Mouse (Mus musculus): ENCODE data around the gene Wwox. TPM values are rescaled to one million over a fixed set of nuclear protein-coding genes. Genes with fewer than 3 reads are reported as not detected.

Gene Wwox
- polyA plus RNA-seq, 1 experiment from 2014 or later: 13.3 TPM

DNA sequence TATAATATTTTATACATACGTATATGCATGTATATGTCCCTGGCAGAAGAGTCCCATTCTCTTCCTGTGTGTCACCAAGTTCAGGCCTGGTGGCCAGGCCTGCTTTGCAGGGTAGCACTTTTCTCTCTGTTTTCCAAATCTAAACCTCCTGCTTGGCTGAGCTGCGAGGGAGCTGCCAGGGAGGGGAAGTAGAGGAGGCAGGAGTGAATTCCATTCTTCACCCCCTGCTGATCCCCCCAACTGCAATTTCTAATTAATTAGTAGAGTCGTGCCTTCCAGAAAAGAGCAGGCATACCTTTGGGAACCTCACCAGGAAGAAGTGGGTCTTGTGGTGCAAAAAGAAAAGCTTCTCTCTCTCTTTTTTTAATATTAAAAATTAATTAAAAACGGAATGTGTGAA is 599.0 kb downstream of the Wwox start:
- Histone ChIP-seq H3K27ac (ENCODE audit: low read length) (no peak overlapping the region), H3K4me2 (ENCODE audit: low read length) (no peak overlapping the region), H3K36me3 (ENCODE audit: control insufficient read depth, insufficient read depth, low read length) (no peaks in the 10 kb centered on the region), H3K9me3 (replicated peaks; ENCODE audit: control insufficient read depth, low read length, poor library complexity, severe bottlenecking) (no peaks in the 10 kb centered on the region), H3K9ac (ENCODE audit: low read depth, low read length) (no peak overlapping the region), H3K4me3 (ENCODE audit: low read depth, low read length) (no peak overlapping the region), H3K4me1 (ENCODE audit: control insufficient read depth, insufficient read depth, low read length) (no peaks in the 10 kb centered on the region), H3K27me3 (ENCODE audit: control insufficient read depth, insufficient read depth, low read depth, low read length) (no peaks in the 10 kb centered on the region)
- WGBS: 20% methylated on average over 4 of the region's 4 CpGs
- ATAC-seq: no peak

DNA sequence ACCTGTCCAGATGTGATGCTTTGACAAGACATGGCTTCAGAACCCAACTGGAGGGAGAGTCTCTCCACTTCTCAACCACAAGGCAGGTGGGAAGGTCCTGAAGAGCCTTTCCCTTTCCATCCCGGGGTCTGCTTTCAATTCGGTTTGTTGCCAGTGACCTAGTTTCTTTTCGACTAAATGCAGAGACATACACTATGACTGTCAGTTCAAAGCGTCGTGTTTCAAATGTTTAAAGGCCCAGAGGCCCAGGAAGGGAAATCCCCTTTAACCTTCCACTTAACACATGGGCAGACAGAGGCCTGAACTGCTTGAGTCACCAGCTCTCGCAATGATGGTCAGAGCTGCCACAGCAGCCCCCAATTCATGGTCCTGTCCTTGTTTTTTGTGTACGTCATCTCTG is 606.3 kb downstream of the Wwox start:
- no peaks in the 10 kb centered on the region for H3K27me3 ChIP-seq (ENCODE audit: control insufficient read depth, insufficient read depth, low read depth, low read length)
- H3K36me3 ChIP-seq (ENCODE audit: control insufficient read depth, insufficient read depth, low read length): no peaks in the 10 kb centered on the region
- H3K27ac ChIP-seq (ENCODE audit: low read length): no peak overlapping the region
- 67% methylated on average over 7 of the region's 7 CpGs for WGBS
- H3K4me2 ChIP-seq (ENCODE audit: low read length): no peak overlapping the region
- ATAC-seq: no peak
- no peaks in the 10 kb centered on the region for H3K9me3 ChIP-seq (replicated peaks; ENCODE audit: control insufficient read depth, low read length, poor library complexity, severe bottlenecking)
- no peak overlapping the region for H3K4me3 ChIP-seq (ENCODE audit: low read depth, low read length)
- H3K4me1 ChIP-seq (ENCODE audit: control insufficient read depth, insufficient read depth, low read length): no peaks in the 10 kb centered on the region; the same call in 1 of the 2 replicates
- H3K9ac ChIP-seq (ENCODE audit: low read depth, low read length): no peak overlapping the region

DNA sequence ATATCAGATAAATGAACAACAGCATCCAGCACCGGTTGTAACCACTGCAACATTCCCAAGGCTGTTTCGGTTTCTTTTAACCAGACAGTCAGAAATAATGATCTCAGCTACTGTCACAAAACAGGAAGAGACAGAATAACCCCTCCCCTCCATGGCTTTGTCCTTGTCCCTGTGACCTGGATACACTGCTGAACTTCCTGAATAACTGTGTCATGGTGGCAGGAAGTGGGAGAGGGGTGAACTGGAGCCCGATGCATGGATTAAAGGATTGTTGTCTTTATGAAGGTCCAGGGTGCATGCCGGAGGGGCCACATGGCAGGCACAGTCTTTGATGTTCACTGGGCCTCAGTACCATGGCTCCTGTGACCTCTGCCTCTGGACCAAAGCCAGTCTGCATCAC is 607.0 kb downstream of the Wwox start:
- Histone ChIP-seq H3K4me1 (ENCODE audit: control insufficient read depth, insufficient read depth, low read length) (no peaks in the 10 kb centered on the region; the same call in 1 of the 2 replicates), H3K4me3 (ENCODE audit: low read depth, low read length) (no peak overlapping the region), H3K9ac (ENCODE audit: low read depth, low read length) (no peak overlapping the region), H3K4me2 (ENCODE audit: low read length) (no peak overlapping the region), H3K27me3 (ENCODE audit: control insufficient read depth, insufficient read depth, low read depth, low read length) (no peaks in the 10 kb centered on the region), H3K27ac (ENCODE audit: low read length) (no peak overlapping the region), H3K36me3 (ENCODE audit: control insufficient read depth, insufficient read depth, low read length) (no peaks in the 10 kb centered on the region), H3K9me3 (replicated peaks; ENCODE audit: control insufficient read depth, low read length, poor library complexity, severe bottlenecking) (no peaks in the 10 kb centered on the region)
- WGBS: 58% methylated on average over 4 of the region's 4 CpGs
- ATAC-seq: no peak

DNA sequence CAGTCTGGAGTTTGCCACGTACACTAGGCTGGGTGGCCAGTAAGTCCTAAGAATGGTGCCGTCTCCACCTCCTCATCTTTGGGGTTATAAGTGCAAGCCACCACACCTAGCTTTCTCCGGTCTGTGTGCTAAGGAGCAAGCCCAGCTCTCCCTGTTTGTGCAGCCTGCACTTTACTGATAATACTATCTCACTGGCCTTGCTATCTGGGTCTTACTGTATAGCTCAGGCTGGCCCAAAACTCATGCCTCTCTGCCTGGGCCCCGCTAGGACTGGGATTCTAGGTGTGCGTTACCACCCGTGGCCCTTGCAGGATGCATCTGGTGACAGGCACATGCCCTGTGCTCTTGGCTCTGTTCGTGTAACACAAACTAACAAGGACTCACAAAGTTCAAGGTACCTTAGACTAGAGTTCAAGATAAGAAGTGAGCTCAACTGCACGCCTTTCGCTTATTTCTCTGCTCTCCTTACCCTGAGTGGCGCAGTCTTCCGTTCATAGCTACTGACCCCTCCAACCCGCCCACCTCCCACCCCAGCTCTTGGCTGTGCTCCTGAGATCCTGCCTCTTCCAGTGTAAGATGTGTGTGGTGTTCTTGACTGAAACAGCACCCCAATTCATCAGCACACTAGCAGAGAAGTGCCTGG is 618.9 kb downstream of the Wwox start:
- no peaks in the 10 kb centered on the region for H3K4me1 ChIP-seq (ENCODE audit: control insufficient read depth, insufficient read depth, low read length)
- no peak overlapping the region for H3K4me3 ChIP-seq (ENCODE audit: low read depth, low read length)
- no peak for ATAC-seq
- no peaks in the 10 kb centered on the region for H3K27me3 ChIP-seq (ENCODE audit: control insufficient read depth, insufficient read depth, low read depth, low read length)
- whole genome bisulfite sequencing: 89% methylated on average over 12 of the region's 12 CpGs
- no peaks in the 10 kb centered on the region for H3K9me3 ChIP-seq (replicated peaks; ENCODE audit: control insufficient read depth, low read length, poor library complexity, severe bottlenecking)
- no peaks in the 10 kb centered on the region for H3K36me3 ChIP-seq (ENCODE audit: control insufficient read depth, insufficient read depth, low read length)
- no peak overlapping the region for H3K27ac ChIP-seq (ENCODE audit: low read length)
- H3K9ac ChIP-seq (ENCODE audit: low read depth, low read length): no peak overlapping the region
- no peak overlapping the region for H3K4me2 ChIP-seq (ENCODE audit: low read length)

DNA sequence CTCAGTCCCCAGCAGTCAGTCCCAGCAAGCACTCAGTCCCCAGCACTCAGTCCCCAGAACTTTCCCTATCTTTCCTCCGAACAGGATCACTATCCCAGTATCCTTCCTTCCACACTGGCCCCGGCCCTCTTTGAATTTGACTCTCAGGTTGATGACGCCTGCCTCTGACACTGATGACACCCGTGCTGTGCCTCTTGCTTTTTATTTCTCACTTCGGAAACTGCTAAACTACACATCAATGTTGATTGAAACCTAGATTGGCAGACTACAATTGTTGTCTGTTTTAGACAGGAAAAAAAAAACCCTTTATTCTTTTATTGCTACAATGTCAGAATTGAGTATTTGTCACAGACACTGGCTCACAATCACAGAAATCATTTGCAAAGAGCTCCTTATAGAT is 624.2 kb downstream of the Wwox start:
- Histone ChIP-seq H3K27me3 (ENCODE audit: control insufficient read depth, insufficient read depth, low read depth, low read length) (no peaks in the 10 kb centered on the region; the same call in 1 of the 2 replicates), H3K36me3 (ENCODE audit: control insufficient read depth, insufficient read depth, low read length) (no peaks in the 10 kb centered on the region), H3K4me3 (ENCODE audit: low read depth, low read length) (no peak overlapping the region), H3K9ac (ENCODE audit: low read depth, low read length) (no peak overlapping the region), H3K4me2 (ENCODE audit: low read length) (no peak overlapping the region), H3K27ac (ENCODE audit: low read length) (no peak overlapping the region), H3K4me1 (ENCODE audit: control insufficient read depth, insufficient read depth, low read length) (no peaks in the 10 kb centered on the region), H3K9me3 (replicated peaks; ENCODE audit: control insufficient read depth, low read length, poor library complexity, severe bottlenecking) (no peaks in the 10 kb centered on the region)
- WGBS: 89% methylated on average over 5 of the region's 5 CpGs
- ATAC-seq: no peak

DNA sequence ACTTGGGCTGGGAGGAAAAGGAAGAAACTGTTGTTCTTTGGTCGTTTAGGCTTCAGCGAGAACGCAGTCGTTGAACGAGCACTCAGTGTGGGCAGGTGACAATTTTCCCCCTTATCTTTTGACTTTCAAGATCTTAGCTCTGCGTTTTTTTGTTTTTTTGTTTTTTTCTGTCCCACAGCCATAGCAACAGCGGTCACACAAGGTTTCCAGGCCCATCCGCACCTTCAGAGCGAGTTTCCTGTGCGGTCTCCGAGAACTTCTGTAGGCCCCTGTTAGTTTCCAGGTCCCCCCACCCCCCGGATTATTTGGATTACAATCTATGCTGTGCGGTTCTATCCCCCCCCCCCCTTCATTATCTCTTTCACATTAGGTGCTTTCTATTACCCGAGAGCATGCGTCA is 625.2 kb downstream of the Wwox start:
- H3K9me3 ChIP-seq (replicated peaks; ENCODE audit: control insufficient read depth, low read length, poor library complexity, severe bottlenecking): no peaks in the 10 kb centered on the region
- no peak overlapping the region for H3K27ac ChIP-seq (ENCODE audit: low read length)
- no peaks in the 10 kb centered on the region; the same call in 1 of the 2 replicates for H3K27me3 ChIP-seq (ENCODE audit: control insufficient read depth, insufficient read depth, low read depth, low read length)
- 87% methylated on average over 15 of the region's 15 CpGs for WGBS
- ATAC-seq: no peak
- H3K4me2 ChIP-seq (ENCODE audit: low read length): no peak overlapping the region
- H3K4me1 ChIP-seq (ENCODE audit: control insufficient read depth, insufficient read depth, low read length): no peaks in the 10 kb centered on the region
- H3K4me3 ChIP-seq (ENCODE audit: low read depth, low read length): no peak overlapping the region
- no peaks in the 10 kb centered on the region for H3K36me3 ChIP-seq (ENCODE audit: control insufficient read depth, insufficient read depth, low read length)
- H3K9ac ChIP-seq (ENCODE audit: low read depth, low read length): no peak overlapping the region

DNA sequence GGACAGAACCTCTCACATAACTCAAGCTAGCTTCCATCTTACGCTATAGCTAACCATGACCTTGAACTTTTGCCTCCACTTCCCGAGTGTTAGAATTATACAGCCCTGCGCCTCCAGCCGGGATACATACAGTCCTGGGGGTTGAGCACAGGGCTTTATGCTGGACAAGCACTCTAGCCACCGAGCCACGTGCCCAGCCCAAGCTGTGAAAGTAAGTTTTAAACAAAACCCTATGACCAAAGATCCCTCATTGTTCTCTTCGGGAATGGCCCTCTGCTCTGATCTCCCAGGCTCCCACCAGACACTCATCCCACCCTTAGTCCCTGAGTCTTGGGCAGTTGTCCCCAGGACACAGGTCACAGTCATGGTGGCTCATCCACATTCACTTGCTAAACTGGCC is 625.9 kb downstream of the Wwox start:
- 42% methylated on average over 7 of the region's 7 CpGs for WGBS
- Histone ChIP-seq H3K27me3 (ENCODE audit: control insufficient read depth, insufficient read depth, low read depth, low read length) (no peaks in the 10 kb centered on the region; the same call in 1 of the 2 replicates), H3K9me3 (replicated peaks; ENCODE audit: control insufficient read depth, low read length, poor library complexity, severe bottlenecking) (no peaks in the 10 kb centered on the region), H3K36me3 (ENCODE audit: control insufficient read depth, insufficient read depth, low read length) (no peaks in the 10 kb centered on the region), H3K9ac (ENCODE audit: low read depth, low read length) (no peak overlapping the region), H3K4me2 (ENCODE audit: low read length) (no peak overlapping the region), H3K4me1 (ENCODE audit: control insufficient read depth, insufficient read depth, low read length) (no peaks in the 10 kb centered on the region), H3K4me3 (ENCODE audit: low read depth, low read length) (no peak overlapping the region), H3K27ac (ENCODE audit: low read length) (no peak overlapping the region)
- ATAC-seq: no peak

DNA sequence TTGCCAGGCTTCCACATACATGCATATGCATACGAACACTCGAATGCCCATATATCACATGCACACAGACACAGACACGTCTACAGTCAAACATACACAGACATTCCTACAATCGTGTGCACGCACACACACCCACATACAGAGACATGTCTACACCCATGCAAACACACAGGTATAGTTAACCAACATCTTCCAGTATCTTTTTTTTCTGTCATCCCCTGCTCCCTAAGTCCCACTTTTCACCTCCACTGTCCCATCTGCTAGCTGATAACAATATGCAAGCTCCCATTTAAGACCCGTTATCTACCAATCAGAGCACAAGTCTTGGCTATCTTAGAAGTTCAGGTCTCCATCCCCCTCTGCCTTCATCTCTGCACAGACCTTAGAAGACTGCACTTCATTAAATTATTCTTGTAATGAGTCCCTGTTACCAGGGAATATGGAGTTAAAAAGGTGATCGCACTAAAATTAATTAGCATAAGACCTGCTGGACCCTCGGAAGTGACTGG is 627.1 kb downstream of the Wwox start:
- Histone ChIP-seq H3K4me2 (ENCODE audit: low read length) (no peak overlapping the region), H3K36me3 (ENCODE audit: control insufficient read depth, insufficient read depth, low read length) (no peaks in the 10 kb centered on the region), H3K9me3 (replicated peaks; ENCODE audit: control insufficient read depth, low read length, poor library complexity, severe bottlenecking) (no peaks in the 10 kb centered on the region), H3K4me1 (ENCODE audit: control insufficient read depth, insufficient read depth, low read length) (no peaks in the 10 kb centered on the region), H3K27me3 (ENCODE audit: control insufficient read depth, insufficient read depth, low read depth, low read length) (no peaks in the 10 kb centered on the region; the same call in 1 of the 2 replicates), H3K27ac (ENCODE audit: low read length) (no peak overlapping the region), H3K9ac (ENCODE audit: low read depth, low read length) (no peak overlapping the region), H3K4me3 (ENCODE audit: low read depth, low read length) (no peak overlapping the region)
- WGBS: 83% methylated on average over 8 of the region's 8 CpGs
- ATAC-seq: no peak

DNA sequence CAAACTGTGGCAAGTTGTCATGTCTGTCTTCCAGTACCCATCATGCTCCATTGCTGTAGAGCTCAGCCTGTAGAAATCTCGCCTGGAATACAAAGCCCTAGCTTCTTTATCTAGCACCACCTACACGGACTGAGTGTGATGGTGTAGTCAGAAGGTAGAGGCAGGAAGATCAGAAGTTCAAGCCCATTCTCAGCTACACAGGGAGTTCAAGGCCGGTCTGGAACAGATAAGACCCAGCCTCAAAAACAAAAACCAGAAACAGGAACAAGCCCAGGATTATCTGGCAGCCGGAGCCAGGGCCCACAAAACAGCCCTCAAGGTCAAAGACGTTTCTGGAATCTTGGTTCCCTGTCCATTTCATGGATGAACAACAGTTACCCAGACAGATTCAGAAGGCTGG is 629.3 kb downstream of the Wwox start:
- H3K4me3 ChIP-seq (ENCODE audit: low read depth, low read length): no peak overlapping the region
- no peaks in the 10 kb centered on the region for H3K9me3 ChIP-seq (replicated peaks; ENCODE audit: control insufficient read depth, low read length, poor library complexity, severe bottlenecking)
- H3K27me3 ChIP-seq (ENCODE audit: control insufficient read depth, insufficient read depth, low read depth, low read length): no peaks in the 10 kb centered on the region; the same call in 1 of the 2 replicates
- no peak overlapping the region for H3K9ac ChIP-seq (ENCODE audit: low read depth, low read length)
- H3K36me3 ChIP-seq (ENCODE audit: control insufficient read depth, insufficient read depth, low read length): no peaks in the 10 kb centered on the region
- H3K4me2 ChIP-seq (ENCODE audit: low read length): no peak overlapping the region
- WGBS: 78% methylated on average over 5 of the region's 5 CpGs
- no peak overlapping the region for H3K27ac ChIP-seq (ENCODE audit: low read length)
- no peaks in the 10 kb centered on the region for H3K4me1 ChIP-seq (ENCODE audit: control insufficient read depth, insufficient read depth, low read length)
- ATAC-seq: no peak

Data from midbrain, embryonic 16.5 days (tissue).